Mouse (Mus musculus) stomach, embryonic 16.5 days (tissue): ENCODE results near the gene Pgs1. TPM values are rescaled to one million over a fixed set of nuclear protein-coding genes. Genes with fewer than 3 reads are reported as not detected.

Experiments
- ATAC-seq: fragments of 200-750 bp; cut with Nextera tagmentation; 2 replicates; pipeline ENCODE4 v1.8.0; 2017; ENCODE audit warnings: moderate number of reproducible peaks, moderate TSS enrichment; ENCODE audit not compliant: insufficient read depth, low FRiP score
- H3K27ac ChIP-seq: fragments of 300-500 bp; sonication (generic); 2 replicates; pipeline ENCODE4 v1.5.1; 2014; ENCODE audit warnings: low read length
- H3K27me3 ChIP-seq: fragments of 300-500 bp; sonication (generic); 2 replicates; pipeline ENCODE4 v1.6.1; 2014; ENCODE audit warnings: low read length, control low read depth, mixed read lengths; ENCODE audit not compliant: control insufficient read depth, insufficient read depth
- H3K36me3 ChIP-seq: fragments of 300-500 bp; sonication (generic); 2 replicates; pipeline ENCODE4 v1.6.1; 2014; ENCODE audit warnings: low read length; ENCODE audit not compliant: control insufficient read depth, insufficient read depth
- H3K4me1 ChIP-seq: fragments of 300-500 bp; sonication (generic); 2 replicates; pipeline ENCODE4 v1.6.1; 2014; ENCODE audit warnings: low read length, control low read depth, mixed read lengths; ENCODE audit not compliant: control insufficient read depth, insufficient read depth
- H3K4me2 ChIP-seq: fragments of 300-500 bp; sonication (generic); 2 replicates; pipeline ENCODE4 v1.6.1; 2014; ENCODE audit warnings: low read depth, low read length, mixed read lengths
- H3K4me3 ChIP-seq: fragments of 300-500 bp; sonication (generic); replicated peaks from 2 replicates; pipeline ENCODE4 v1.5.1; 2014; ENCODE audit warnings: mild to moderate bottlenecking, low read length
- H3K9ac ChIP-seq: fragments of 300-500 bp; sonication (generic); 2 replicates; pipeline ENCODE4 v1.6.1; 2014; ENCODE audit warnings: low read length
- H3K9me3 ChIP-seq: fragments of 300-500 bp; sonication (generic); replicated peaks from 2 replicates; pipeline ENCODE4 v1.6.1; 2016; ENCODE audit warnings: low read length, control low read depth; ENCODE audit not compliant: control insufficient read depth
- WGBS: fragments of 180-500 bp; shearing (Covaris S2); extraction: QIAGEN DNeasy Blood & Tissue Kit; methylation state at CpG from one replicate; pipeline ENCODE4 v1.1.7; 2014; 5-methylcytosine and 5-hydroxymethylcytosine counted together
- polyA plus RNA-seq: library from polyadenylated mRNA; unstranded; fragments of >200 nt; fragmentation: Nextera tagmentation; extraction: Ambion mirVana; gene quantifications from 2 replicates; pipeline ENCODE4 v1.2.1, GENCODE M21; 2015

Gene Pgs1
- polyA plus RNA-seq, 1 experiment from 2014 or later, result 32.1 TPM

- H3K4me3 ChIP-seq, result no peak overlapping the region
- WGBS, result 61% methylated on average over 5 of the region's 5 CpGs
- peaks cover 21% of the 10 kb centered on the region for H3K36me3 ChIP-seq
- no peaks in the 10 kb centered on the region for H3K9me3 ChIP-seq
- H3K9ac ChIP-seq, result no peak overlapping the region
- H3K4me2 ChIP-seq, result no peak overlapping the region
- H3K27me3 ChIP-seq, result no peaks in the 10 kb centered on the region
- no peak overlapping the region for H3K27ac ChIP-seq
- peaks cover 23% of the 10 kb centered on the region for H3K4me1 ChIP-seq
- no peak for ATAC-seq
These were observed 17.6 kb downstream of the Pgs1 start for GRCm38 (mm10) chr11:118003718-118004117.

- no peak overlapping the region for H3K4me2 ChIP-seq
- H3K36me3 ChIP-seq, result peaks cover 21% of the 10 kb centered on the region
- 78% methylated on average over 5 of the region's 5 CpGs for WGBS
- H3K9me3 ChIP-seq, result no peaks in the 10 kb centered on the region
- no peak overlapping the region for H3K9ac ChIP-seq
- peaks cover 23% of the 10 kb centered on the region for H3K4me1 ChIP-seq
- no peak for ATAC-seq
- no peak overlapping the region for H3K27ac ChIP-seq
- no peaks in the 10 kb centered on the region for H3K27me3 ChIP-seq
- H3K4me3 ChIP-seq, result no peak overlapping the region
These were observed 18.1 kb downstream of the Pgs1 start for GRCm38 (mm10) chr11:118004217-118004616.

GRCm38 (mm10) chr11:118007460-118008143, 21.5 kb downstream of the Pgs1 start:
- Histone ChIP-seq H3K4me3 (no peak overlapping the region), H3K9ac (no peak overlapping the region), H3K9me3 (no peaks in the 10 kb centered on the region), H3K36me3 (peaks cover 16% of the 10 kb centered on the region; the same call in 1 of the 2 replicates), H3K4me1 (peaks cover 28% of the 10 kb centered on the region), H3K27me3 (no peaks in the 10 kb centered on the region), H3K27ac (peak overlapping the region; percentile 63; the same call in 1 of the 2 replicates), H3K4me2 (no peak overlapping the region)
- 50% methylated on average over 8 of the region's 8 CpGs for WGBS
- peak; percentile 63; the same call in 1 of the 2 replicates for ATAC-seq

GRCm38 (mm10) chr11:118008144-118008805, 22.2 kb downstream of the Pgs1 start:
- 62% methylated on average over 5 of the region's 5 CpGs for WGBS
- Histone ChIP-seq H3K27ac (peak overlapping the region; percentile 63; the same call in 1 of the 2 replicates), H3K27me3 (no peaks in the 10 kb centered on the region), H3K4me1 (peaks cover 28% of the 10 kb centered on the region), H3K4me3 (no peak overlapping the region), H3K4me2 (no peak overlapping the region), H3K9me3 (no peaks in the 10 kb centered on the region), H3K9ac (0 out of 2 replicates have a peak overlapping the region, but pooled peaks have one; percentile 13), H3K36me3 (peaks cover 12% of the 10 kb centered on the region; the same call in 1 of the 2 replicates)
- ATAC-seq, result no peak

GRCm38 (mm10) chr11:118008843-118009242, 22.8 kb downstream of the Pgs1 start:
- Histone ChIP-seq H3K4me2 (no peak overlapping the region), H3K27me3 (no peaks in the 10 kb centered on the region), H3K27ac (peak overlapping the region; percentile 63; the same call in 1 of the 2 replicates), H3K36me3 (peaks cover 6% of the 10 kb centered on the region; the same call in 1 of the 2 replicates), H3K9me3 (no peaks in the 10 kb centered on the region), H3K4me1 (peaks cover 28% of the 10 kb centered on the region), H3K4me3 (no peak overlapping the region), H3K9ac (peak overlapping the region; percentile 40; the same call in 1 of the 2 replicates)
- 76% methylated on average over 8 of the region's 8 CpGs for WGBS
- no peak for ATAC-seq

- H3K27me3 ChIP-seq, result no peaks in the 10 kb centered on the region
- no peak for ATAC-seq
- 55% methylated on average over 4 of the region's 4 CpGs for WGBS
- H3K36me3 ChIP-seq, result peaks cover 5% of the 10 kb centered on the region; the same call in 1 of the 2 replicates
- no peak overlapping the region for H3K4me3 ChIP-seq
- H3K4me1 ChIP-seq, result peaks cover 28% of the 10 kb centered on the region
- no peak overlapping the region for H3K4me2 ChIP-seq
- H3K9me3 ChIP-seq, result no peaks in the 10 kb centered on the region
- H3K27ac ChIP-seq, result peak overlapping the region; percentile 63
- H3K9ac ChIP-seq, result peak overlapping the region; percentile 40
These were observed 23.9 kb downstream of the Pgs1 start for GRCm38 (mm10) chr11:118009865-118010571.

GRCm38 (mm10) chr11:118012595-118012994, 26.5 kb downstream of the Pgs1 start:
- Histone ChIP-seq H3K4me1 (peaks cover 24% of the 10 kb centered on the region), H3K27ac (peak overlapping the region; percentile 68)
- whole genome bisulfite sequencing, result 79% methylated on average over 1 of the region's 1 CpGs

GRCm38 (mm10) chr11:118013339-118013738, 27.2 kb downstream of the Pgs1 start:
- Histone ChIP-seq H3K27ac (peak overlapping the region; percentile 68), H3K9me3 (no peaks in the 10 kb centered on the region), H3K27me3 (no peaks in the 10 kb centered on the region), H3K4me3 (no peak overlapping the region), H3K4me1 (peaks cover 17% of the 10 kb centered on the region), H3K9ac (no peak overlapping the region), H3K36me3 (0 out of 2 replicates have a peak, but pooled peaks cover 6% of the 10 kb centered on the region), H3K4me2 (no peak overlapping the region)
- no peak for ATAC-seq
- 76% methylated on average over 2 of the region's 2 CpGs for WGBS

More at GRCm38 (mm10) chr11:118012595-118012994, 26.5 kb downstream of the Pgs1 start:
- Histone ChIP-seq H3K4me2 (no peak overlapping the region), H3K27me3 (no peaks in the 10 kb centered on the region), H3K4me3 (no peak overlapping the region), H3K36me3 (no peaks in the 10 kb centered on the region), H3K9me3 (no peaks in the 10 kb centered on the region), H3K9ac (no peak overlapping the region)
- ATAC-seq, result 0 out of 2 replicates have a peak, but pooled peaks have one; percentile 27
